Mouse (Mus musculus) kidney, embryonic 14.5 days (tissue): ENCODE measurements at regions not wholly inside any gene's neighbourhood (a gene's known extent, or its start where the extent isn't known, plus 50 kb on each side); places are given as distances from the start of the nearest gene placed in this dataset.

Experiments
- ATAC-seq: fragments of 200-750 bp; cut with Nextera tagmentation; 2 replicates; pipeline ENCODE4 v1.8.0; 2017; ENCODE audit warnings: moderate number of reproducible peaks, mild to moderate bottlenecking, moderate TSS enrichment, moderate library complexity; ENCODE audit not compliant: low FRiP score, low TSS enrichment
- H3K27ac ChIP-seq: fragments of 300-500 bp; sonication (generic); 2 replicates; pipeline ENCODE4 v1.5.1; 2014; ENCODE audit warnings: low read depth, mild to moderate bottlenecking, low read length, moderate library complexity, mixed read lengths
- H3K27me3 ChIP-seq: fragments of 300-500 bp; sonication (generic); 2 replicates; pipeline ENCODE4 v1.6.1; 2014; ENCODE audit warnings: mild to moderate bottlenecking, low read length; ENCODE audit not compliant: control insufficient read depth, insufficient read depth
- H3K36me3 ChIP-seq: fragments of 300-500 bp; sonication (generic); 2 replicates; pipeline ENCODE4 v1.6.1; 2014; ENCODE audit warnings: low read length, mixed read lengths; ENCODE audit not compliant: control insufficient read depth, insufficient read depth
- H3K4me1 ChIP-seq: fragments of 300-500 bp; sonication (generic); 2 replicates; pipeline ENCODE4 v1.6.1; 2014; ENCODE audit warnings: low read length, mixed read lengths; ENCODE audit not compliant: control insufficient read depth, insufficient read depth
- H3K4me2 ChIP-seq: fragments of 300-500 bp; sonication (generic); replicated peaks from 2 replicates; pipeline ENCODE4 v1.6.1; 2014; ENCODE audit warnings: low read depth, mild to moderate bottlenecking, low read length
- H3K4me3 ChIP-seq: fragments of 300-500 bp; sonication (generic); 2 replicates; pipeline ENCODE4 v1.5.1; 2014; ENCODE audit warnings: mild to moderate bottlenecking, low read length
- H3K9ac ChIP-seq: fragments of 300-500 bp; sonication (generic); 2 replicates; pipeline ENCODE4 v1.6.1; 2014; ENCODE audit warnings: low read depth, mild to moderate bottlenecking, low read length, moderate library complexity
- H3K9me3 ChIP-seq: fragments of 300-500 bp; sonication (generic); 2 replicates; pipeline ENCODE4 v1.6.1; 2016; ENCODE audit warnings: low read length; ENCODE audit not compliant: control insufficient read depth
- WGBS: fragments of 180-500 bp; shearing (Covaris S2); extraction: QIAGEN DNeasy Blood & Tissue Kit; methylation state at CpG from one replicate; pipeline ENCODE4 v1.1.7; 2014; 5-methylcytosine and 5-hydroxymethylcytosine counted together

DNA sequence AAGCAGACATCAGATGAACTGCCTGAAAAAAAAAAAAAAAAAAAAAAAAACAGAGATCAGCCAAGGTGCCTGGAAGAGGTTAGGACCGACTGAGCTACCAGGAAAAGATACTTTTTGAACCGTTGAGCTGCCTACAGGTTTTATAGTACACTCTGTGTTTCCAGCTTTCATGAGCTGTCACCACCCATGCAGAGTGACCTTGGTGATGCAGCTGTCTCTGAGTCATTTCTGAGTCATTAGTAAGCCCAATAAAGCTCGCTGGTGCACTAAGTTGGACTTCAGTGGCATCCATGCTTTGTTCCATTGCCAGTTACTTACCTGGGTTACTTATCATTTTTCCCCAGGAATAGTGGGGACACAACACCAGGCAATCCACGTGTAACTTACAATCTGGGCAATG lies 592.9 kb upstream of the Arpp21 start:
- Histone ChIP-seq H3K9me3 (no peaks in the 10 kb centered on the region), H3K4me1 (no peaks in the 10 kb centered on the region), H3K9ac (no peak overlapping the region), H3K36me3 (no peaks in the 10 kb centered on the region), H3K4me3 (no peak overlapping the region), H3K27me3 (no peaks in the 10 kb centered on the region), H3K4me2 (no peak overlapping the region), H3K27ac (no peak overlapping the region)
- WGBS, result 46% methylated on average over 4 of the region's 4 CpGs
- no peak for ATAC-seq

DNA sequence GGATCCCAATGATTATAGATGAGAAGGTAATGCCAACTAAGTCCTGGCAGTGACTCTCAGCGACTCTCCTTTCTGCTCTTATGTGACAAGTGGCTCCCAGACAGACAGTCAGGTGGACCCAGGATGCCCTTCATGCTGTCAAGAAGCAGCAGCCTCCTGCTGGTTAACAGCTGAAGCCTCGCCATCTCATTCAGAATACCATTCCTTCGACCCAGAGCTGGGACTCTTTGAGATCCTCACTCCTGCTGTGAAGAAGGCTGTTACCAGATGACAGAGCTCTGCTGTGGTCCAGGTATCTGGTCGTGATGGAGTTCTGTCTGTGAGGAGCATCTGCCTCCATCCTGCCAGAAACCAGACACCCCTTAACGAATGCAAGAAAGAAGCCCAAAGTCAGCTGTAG lies 590.9 kb upstream of the Arpp21 start:
- no peak for ATAC-seq
- Histone ChIP-seq H3K27me3 (no peaks in the 10 kb centered on the region), H3K9ac (no peak overlapping the region), H3K4me3 (no peak overlapping the region), H3K27ac (no peak overlapping the region), H3K9me3 (no peaks in the 10 kb centered on the region), H3K36me3 (no peaks in the 10 kb centered on the region), H3K4me2 (no peak overlapping the region), H3K4me1 (no peaks in the 10 kb centered on the region)
- WGBS, result 34% methylated on average over 5 of the region's 5 CpGs

DNA sequence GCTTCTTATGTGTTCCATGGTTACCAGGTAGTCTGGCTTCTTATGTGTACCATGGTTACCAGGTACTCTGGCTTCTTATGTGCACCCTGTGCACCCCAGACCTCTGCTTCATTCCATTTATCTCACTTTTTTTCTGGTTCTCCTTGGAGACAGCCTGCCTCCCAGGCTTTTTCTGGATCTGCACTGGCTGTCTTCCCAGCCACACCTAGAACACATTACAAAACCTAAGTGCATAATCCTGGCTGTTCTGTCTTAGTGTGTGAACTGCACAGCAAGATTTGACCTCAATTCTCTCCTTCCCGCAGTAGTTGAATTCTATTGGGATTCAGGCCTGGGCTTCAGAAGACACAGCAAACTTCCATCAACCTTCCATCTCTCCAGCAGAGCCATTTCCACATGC lies 586.2 kb upstream of the Arpp21 start:
- no peak overlapping the region for H3K27ac ChIP-seq
- WGBS, result 92% methylated on average over 1 of the region's 1 CpGs
- H3K4me3 ChIP-seq, result no peak overlapping the region
- H3K9ac ChIP-seq, result no peak overlapping the region
- no peak for ATAC-seq
- H3K36me3 ChIP-seq, result no peaks in the 10 kb centered on the region
- no peak overlapping the region for H3K4me2 ChIP-seq
- no peaks in the 10 kb centered on the region for H3K4me1 ChIP-seq
- no peaks in the 10 kb centered on the region for H3K27me3 ChIP-seq
- no peaks in the 10 kb centered on the region for H3K9me3 ChIP-seq

DNA sequence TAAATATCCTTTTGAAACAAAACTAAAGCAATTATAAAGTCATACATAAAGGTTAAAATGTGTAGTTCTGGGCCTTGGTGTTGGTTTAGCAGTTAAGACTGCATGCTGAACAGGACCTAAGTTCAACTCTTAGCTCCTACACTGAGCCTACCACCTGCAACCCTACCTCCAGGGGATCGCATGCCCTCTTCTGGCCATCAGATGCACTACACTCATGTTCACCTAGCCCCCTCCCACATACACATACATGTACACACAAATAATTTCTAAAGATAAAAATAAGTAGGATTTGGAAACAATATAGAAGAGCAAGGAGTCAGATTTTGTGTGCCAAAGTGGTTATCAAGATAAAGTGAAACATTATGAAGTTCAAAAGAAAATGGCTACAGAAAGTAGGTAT lies 576.2 kb upstream of the Arpp21 start:
- WGBS, result 43% methylated on average over 1 of the region's 1 CpGs
- Histone ChIP-seq H3K36me3 (no peaks in the 10 kb centered on the region), H3K4me2 (no peak overlapping the region), H3K27ac (no peak overlapping the region), H3K9me3 (no peaks in the 10 kb centered on the region), H3K4me1 (no peaks in the 10 kb centered on the region), H3K27me3 (no peaks in the 10 kb centered on the region), H3K9ac (no peak overlapping the region), H3K4me3 (no peak overlapping the region)
- ATAC-seq, result no peak

DNA sequence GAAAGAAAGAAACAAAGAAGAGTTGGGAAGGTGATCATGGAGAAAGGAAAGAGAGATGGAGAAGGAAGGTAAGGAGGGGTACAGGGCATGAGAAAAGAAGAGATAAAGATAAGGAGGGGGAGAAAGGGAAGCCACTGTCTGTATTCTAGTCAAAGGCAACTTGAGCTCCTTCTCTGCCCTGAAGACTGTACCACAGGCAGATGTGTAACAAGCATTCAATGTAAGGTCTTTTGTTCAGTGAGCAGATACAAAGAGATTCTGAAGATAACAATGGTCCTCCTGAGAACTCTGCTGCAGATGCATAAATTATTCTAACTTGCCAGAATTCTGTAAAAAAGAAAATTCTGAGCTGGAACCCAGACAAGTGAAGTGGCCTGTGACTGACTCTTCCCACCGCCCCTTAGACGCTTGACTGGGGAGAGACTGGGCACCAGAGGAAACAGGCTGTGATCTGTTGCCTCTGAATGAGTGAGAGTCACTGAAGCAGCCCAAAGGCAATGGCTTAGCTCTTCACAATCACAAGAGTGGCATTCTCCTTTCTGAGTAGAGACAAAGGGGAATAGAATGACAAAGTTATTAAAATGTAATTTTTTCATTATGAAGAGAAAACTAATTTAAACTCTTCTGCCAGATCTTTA lies 564.0 kb upstream of the Arpp21 start:
- ATAC-seq, result no peak
- H3K27ac ChIP-seq, result no peak overlapping the region

DNA sequence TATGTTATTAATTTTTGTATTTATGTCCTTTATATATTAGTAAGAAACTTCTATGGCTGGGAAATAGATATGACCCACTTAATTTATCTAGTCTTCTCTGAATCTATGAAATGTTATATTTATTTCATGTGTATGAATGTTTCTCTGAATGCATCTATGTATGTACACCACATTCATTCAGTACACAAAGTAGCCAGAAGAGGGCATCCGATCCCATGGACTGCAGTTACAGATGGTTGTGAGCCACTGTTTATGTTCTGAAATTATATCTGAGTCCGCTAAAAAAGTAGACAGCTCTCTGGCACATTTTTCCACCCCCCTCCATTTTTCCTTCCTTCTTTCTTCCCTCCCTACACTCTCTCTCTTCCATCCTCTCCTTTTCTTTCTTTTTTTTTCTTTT lies 557.8 kb upstream of the Arpp21 start:
- 53% methylated on average over 2 of the region's 2 CpGs for WGBS
- ATAC-seq, result no peak
- H3K4me1 ChIP-seq, result no peaks in the 10 kb centered on the region

More for the DNA sequence above, 564.0 kb upstream of the Arpp21 start:
- no peaks in the 10 kb centered on the region for H3K27me3 ChIP-seq
- 49% methylated on average over 2 of the region's 2 CpGs for WGBS
- H3K36me3 ChIP-seq, result no peaks in the 10 kb centered on the region
- H3K4me2 ChIP-seq, result no peak overlapping the region
- no peak overlapping the region for H3K4me3 ChIP-seq
- H3K4me1 ChIP-seq, result no peaks in the 10 kb centered on the region
- no peak overlapping the region for H3K9ac ChIP-seq
- no peaks in the 10 kb centered on the region for H3K9me3 ChIP-seq

DNA sequence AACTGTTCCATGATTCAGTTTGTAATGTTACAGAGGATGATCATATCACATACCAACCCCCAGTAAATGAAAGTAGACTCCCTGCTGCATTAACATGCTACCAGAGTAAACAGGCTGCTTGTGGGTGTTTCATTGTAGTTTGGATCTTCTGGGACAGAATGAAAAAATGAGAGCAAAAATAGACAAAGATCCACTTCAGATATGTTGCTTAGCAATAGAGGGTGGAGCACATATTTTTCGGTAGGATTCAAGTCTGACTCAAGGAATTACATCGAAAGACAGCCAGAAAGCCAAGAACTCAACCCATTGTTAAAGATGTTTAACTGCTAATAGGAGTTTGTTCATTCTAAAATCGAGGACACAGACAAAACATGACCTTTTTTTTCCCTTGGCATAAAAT lies 536.2 kb upstream of the Arpp21 start:
- no peaks in the 10 kb centered on the region for H3K9me3 ChIP-seq
- 81% methylated on average over 3 of the region's 3 CpGs for WGBS
- H3K9ac ChIP-seq, result no peak overlapping the region
- no peaks in the 10 kb centered on the region for H3K36me3 ChIP-seq
- H3K4me1 ChIP-seq, result no peaks in the 10 kb centered on the region
- no peaks in the 10 kb centered on the region for H3K27me3 ChIP-seq
- H3K4me2 ChIP-seq, result no peak overlapping the region
- H3K4me3 ChIP-seq, result no peak overlapping the region
- H3K27ac ChIP-seq, result no peak overlapping the region
- no peak for ATAC-seq

More for the DNA sequence above, 557.8 kb upstream of the Arpp21 start:
- Histone ChIP-seq H3K9ac (no peak overlapping the region), H3K27ac (no peak overlapping the region), H3K4me3 (no peak overlapping the region), H3K27me3 (no peaks in the 10 kb centered on the region), H3K36me3 (no peaks in the 10 kb centered on the region), H3K9me3 (no peaks in the 10 kb centered on the region), H3K4me2 (no peak overlapping the region)

DNA sequence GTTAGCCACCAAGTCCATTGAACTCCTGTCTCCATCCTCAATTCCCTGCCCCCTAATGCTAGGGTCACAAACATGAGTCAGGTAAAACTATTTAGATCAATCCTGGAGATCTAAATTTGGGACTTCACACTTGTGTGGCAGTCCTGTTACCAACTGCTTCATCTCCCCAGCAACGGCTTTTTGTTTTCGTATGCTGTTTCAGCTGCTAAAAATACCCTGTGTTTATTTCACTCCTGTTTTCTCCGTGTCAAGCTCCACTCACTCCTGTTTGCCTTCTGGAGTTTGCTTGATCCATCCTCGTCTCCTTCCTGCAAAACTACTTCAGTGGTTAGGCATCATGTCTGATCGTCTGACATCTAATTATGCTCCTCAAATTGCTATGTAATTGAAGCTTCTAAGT lies 508.9 kb upstream of the Arpp21 start:
- Histone ChIP-seq H3K4me1 (no peaks in the 10 kb centered on the region), H3K9ac (no peak overlapping the region), H3K4me2 (no peak overlapping the region), H3K27me3 (no peaks in the 10 kb centered on the region), H3K9me3 (no peaks in the 10 kb centered on the region), H3K4me3 (no peak overlapping the region), H3K36me3 (no peaks in the 10 kb centered on the region), H3K27ac (no peak overlapping the region)
- 56% methylated on average over 5 of the region's 5 CpGs for WGBS
- ATAC-seq, result no peak

DNA sequence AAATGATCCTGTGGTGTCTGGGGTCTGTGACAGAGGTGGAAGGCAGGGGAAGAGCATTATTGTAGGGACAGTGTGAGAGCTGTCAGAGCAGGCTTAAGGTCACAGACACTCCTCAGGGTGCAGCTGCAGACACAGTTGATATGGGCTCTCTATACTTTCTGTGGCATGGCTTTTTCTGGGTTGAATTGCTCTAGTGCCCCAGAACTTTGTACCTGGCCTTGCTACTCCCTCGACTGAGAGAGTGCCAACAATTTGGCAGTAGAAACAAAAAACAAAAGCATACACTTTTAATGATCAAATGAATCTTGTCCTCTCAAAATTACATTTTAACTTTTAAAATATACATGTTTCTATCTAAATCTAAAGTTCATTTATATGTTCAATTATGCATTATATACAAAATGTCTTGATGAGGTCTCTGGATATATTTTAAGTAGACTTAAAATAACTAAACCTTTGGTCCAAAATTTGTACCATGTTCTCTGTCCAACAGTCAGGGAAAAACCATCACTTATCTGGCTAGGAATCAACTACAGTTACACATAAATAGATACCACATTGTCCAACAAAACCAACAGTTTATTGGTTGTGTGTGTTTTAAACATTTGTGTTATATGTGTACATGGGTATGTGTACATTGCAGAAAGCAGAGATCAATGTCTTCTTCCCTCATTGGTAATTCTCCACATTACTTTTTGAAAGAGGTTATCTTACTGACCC lies 508.3 kb upstream of the Arpp21 start:
- Histone ChIP-seq H3K9ac (no peak overlapping the region), H3K4me3 (no peak overlapping the region), H3K4me1 (no peaks in the 10 kb centered on the region), H3K27me3 (no peaks in the 10 kb centered on the region), H3K9me3 (no peaks in the 10 kb centered on the region), H3K36me3 (no peaks in the 10 kb centered on the region), H3K27ac (no peak overlapping the region), H3K4me2 (no peak overlapping the region)
- no peak for ATAC-seq
- 52% methylated on average over 1 of the region's 1 CpGs for WGBS
